Mouse (Mus musculus): ENCODE results near the gene Tnrc6b. TPM values are rescaled to one million over a fixed set of nuclear protein-coding genes. Genes with fewer than 3 reads are reported as not detected.
A peak's percentile ranks its signal among the peaks of the same experiment; 100 is the strongest.

The Tnrc6b gene
- polyA plus RNA-seq, 1 experiment from 2014 or later = 23.2 TPM

DNA sequence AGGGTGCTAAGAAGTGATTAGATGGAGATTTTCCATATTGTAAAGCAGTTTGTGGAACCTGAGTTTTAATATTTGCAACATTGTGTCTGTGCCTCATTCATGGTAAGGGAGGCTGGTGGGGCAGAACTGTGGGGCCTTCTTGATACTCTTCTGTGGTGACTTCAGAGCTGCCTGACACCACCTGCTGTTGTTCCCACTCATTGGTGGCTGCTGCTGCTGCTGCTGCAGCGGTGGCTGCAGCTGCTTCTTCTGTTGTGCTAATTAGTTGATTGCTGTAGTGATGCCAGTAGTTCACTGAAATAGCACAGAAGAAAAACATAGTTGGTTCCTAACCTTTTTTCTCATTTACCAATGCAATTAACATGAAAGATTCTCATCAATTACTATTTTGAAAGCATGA, 111.2 kb downstream of the Tnrc6b start:
- Histone ChIP-seq H3K4me3 (ENCODE audit: low read length) (no peak overlapping the region), H3K27ac (ENCODE audit: low read depth, low read length) (no peak overlapping the region), H3K4me2 (replicated peaks; ENCODE audit: low read depth, low read length) (no peak overlapping the region), H3K4me1 (ENCODE audit: control insufficient read depth, insufficient read depth, low read length) (no peaks in the 10 kb centered on the region), H3K9ac (ENCODE audit: low read depth, low read length) (no peak overlapping the region), H3K27me3 (ENCODE audit: control insufficient read depth, insufficient read depth, low read length) (no peaks in the 10 kb centered on the region), H3K9me3 (ENCODE audit: control insufficient read depth, low read length) (no peaks in the 10 kb centered on the region), H3K36me3 (ENCODE audit: control insufficient read depth, insufficient read depth, low read length) (peaks cover 6% of the 10 kb centered on the region; the same call in 1 of the 2 replicates)
- no peak for ATAC-seq (ENCODE audit: low FRiP score, low TSS enrichment)
- WGBS = 12% methylated on average over 1 of the region's 1 CpGs

DNA sequence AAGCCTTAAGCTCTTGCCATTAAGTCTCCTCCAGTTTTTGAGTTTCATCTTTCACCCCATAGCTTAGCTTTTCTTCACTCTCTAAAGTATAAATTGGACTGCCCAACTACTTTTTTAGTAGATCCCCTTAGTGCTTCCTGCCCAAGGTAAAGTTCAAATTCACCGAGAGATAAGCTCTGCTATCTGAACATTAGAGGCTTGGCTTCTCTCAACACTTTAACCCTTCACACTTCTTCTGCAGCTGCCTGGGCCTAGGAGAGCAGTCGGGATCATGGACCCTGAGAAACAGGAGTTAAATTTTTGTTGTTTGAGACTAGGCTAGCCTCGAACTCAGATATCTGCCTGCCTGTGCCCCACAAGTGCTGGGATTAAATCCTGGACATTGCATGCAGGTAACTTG, 120.1 kb downstream of the Tnrc6b start:
- no peaks in the 10 kb centered on the region for H3K4me1 ChIP-seq (ENCODE audit: control insufficient read depth, insufficient read depth, low read length)
- no peak overlapping the region for H3K9ac ChIP-seq (ENCODE audit: low read depth, low read length)
- no peak for ATAC-seq (ENCODE audit: low FRiP score, low TSS enrichment)
- H3K27me3 ChIP-seq (ENCODE audit: control insufficient read depth, insufficient read depth, low read length) = no peaks in the 10 kb centered on the region
- no peak overlapping the region for H3K4me2 ChIP-seq (replicated peaks; ENCODE audit: low read depth, low read length)
- H3K9me3 ChIP-seq (ENCODE audit: control insufficient read depth, low read length) = no peaks in the 10 kb centered on the region
- H3K27ac ChIP-seq (ENCODE audit: low read depth, low read length) = no peak overlapping the region
- H3K36me3 ChIP-seq (ENCODE audit: control insufficient read depth, insufficient read depth, low read length) = no peaks in the 10 kb centered on the region; the same call in 1 of the 2 replicates
- no peak overlapping the region for H3K4me3 ChIP-seq (ENCODE audit: low read length)
- 81% methylated on average over 3 of the region's 3 CpGs for WGBS

DNA sequence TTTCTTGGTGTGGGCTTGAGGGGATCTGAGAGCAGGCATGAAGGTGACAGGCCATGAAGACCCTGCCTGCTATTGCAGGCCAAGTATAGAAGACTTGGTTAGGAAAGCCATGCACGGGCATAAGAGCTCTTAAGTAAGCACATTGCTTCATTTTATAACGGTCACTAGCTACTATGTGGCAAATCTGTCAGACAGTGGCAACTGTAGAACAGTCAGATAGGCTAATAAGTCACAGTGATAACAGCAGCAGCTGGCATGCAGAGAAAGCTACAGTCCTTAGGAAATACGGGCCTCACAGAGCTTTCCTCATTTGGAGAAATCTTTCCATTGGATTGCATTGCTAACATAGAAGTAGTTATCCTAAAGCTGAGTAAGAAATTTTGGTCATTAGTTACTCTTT, 121.7 kb downstream of the Tnrc6b start:
- Histone ChIP-seq H3K27ac (ENCODE audit: low read depth, low read length) (no peak overlapping the region), H3K9me3 (ENCODE audit: control insufficient read depth, low read length) (no peaks in the 10 kb centered on the region), H3K4me1 (ENCODE audit: control insufficient read depth, insufficient read depth, low read length) (no peaks in the 10 kb centered on the region), H3K27me3 (ENCODE audit: control insufficient read depth, insufficient read depth, low read length) (no peaks in the 10 kb centered on the region), H3K36me3 (ENCODE audit: control insufficient read depth, insufficient read depth, low read length) (no peaks in the 10 kb centered on the region; the same call in 1 of the 2 replicates), H3K9ac (ENCODE audit: low read depth, low read length) (no peak overlapping the region), H3K4me3 (ENCODE audit: low read length) (no peak overlapping the region), H3K4me2 (replicated peaks; ENCODE audit: low read depth, low read length) (no peak overlapping the region)
- no peak for ATAC-seq (ENCODE audit: low FRiP score, low TSS enrichment)
- 73% methylated on average over 3 of the region's 3 CpGs for WGBS

DNA sequence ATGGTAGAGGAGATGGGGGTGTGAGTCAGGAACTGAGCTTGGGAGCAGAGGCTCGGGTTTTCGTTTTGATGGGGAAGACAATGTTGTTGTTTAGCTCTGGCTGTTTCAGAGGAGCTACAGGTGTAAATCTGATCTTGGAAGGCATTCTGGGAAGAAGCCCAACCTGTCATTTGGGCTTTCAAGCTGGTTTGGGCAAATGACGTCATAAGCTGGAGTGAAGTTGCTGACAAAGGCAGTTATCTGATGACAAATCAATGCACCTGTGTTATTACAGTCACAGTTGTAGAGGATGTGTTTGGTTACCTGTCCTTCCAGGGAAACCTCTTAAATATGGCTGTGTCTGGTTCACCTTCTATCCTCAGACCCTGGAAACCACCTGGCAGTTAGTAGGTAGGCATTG, 125.1 kb downstream of the Tnrc6b start:
- 57% methylated on average over 3 of the region's 3 CpGs for WGBS
- Histone ChIP-seq H3K9ac (ENCODE audit: low read depth, low read length) (no peak overlapping the region), H3K36me3 (ENCODE audit: control insufficient read depth, insufficient read depth, low read length) (no peaks in the 10 kb centered on the region; the same call in 1 of the 2 replicates), H3K4me2 (replicated peaks; ENCODE audit: low read depth, low read length) (no peak overlapping the region), H3K27ac (ENCODE audit: low read depth, low read length) (no peak overlapping the region), H3K4me1 (ENCODE audit: control insufficient read depth, insufficient read depth, low read length) (no peaks in the 10 kb centered on the region), H3K9me3 (ENCODE audit: control insufficient read depth, low read length) (no peaks in the 10 kb centered on the region), H3K27me3 (ENCODE audit: control insufficient read depth, insufficient read depth, low read length) (no peaks in the 10 kb centered on the region), H3K4me3 (ENCODE audit: low read length) (no peak overlapping the region)
- ATAC-seq (ENCODE audit: low FRiP score, low TSS enrichment) = no peak

DNA sequence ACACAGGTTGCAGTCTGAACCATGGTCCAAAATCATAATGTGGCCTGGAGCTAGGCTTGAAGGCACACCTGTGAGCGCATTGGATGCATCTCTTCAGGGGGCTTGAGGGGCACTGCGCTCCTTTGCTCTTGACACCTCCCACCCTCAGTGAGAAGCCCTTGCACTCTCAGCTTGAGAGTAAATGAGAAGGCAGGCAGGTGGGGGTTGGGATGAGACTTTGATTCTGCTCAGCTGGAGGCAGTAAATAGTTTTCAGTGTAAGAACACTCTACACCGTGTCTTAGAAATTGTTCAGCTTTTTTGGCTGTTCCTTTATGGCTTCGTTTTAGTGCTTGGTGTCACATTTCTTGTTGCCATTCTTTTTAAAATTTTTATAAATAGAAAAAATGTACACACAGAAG, 127.7 kb downstream of the Tnrc6b start:
- no peaks in the 10 kb centered on the region for H3K4me1 ChIP-seq (ENCODE audit: control insufficient read depth, insufficient read depth, low read length)
- H3K27ac ChIP-seq (ENCODE audit: low read depth, low read length) = no peak overlapping the region
- no peaks in the 10 kb centered on the region for H3K27me3 ChIP-seq (ENCODE audit: control insufficient read depth, insufficient read depth, low read length)
- 50% methylated on average over 4 of the region's 4 CpGs for WGBS
- H3K9me3 ChIP-seq (ENCODE audit: control insufficient read depth, low read length) = no peaks in the 10 kb centered on the region
- H3K4me2 ChIP-seq (replicated peaks; ENCODE audit: low read depth, low read length) = no peak overlapping the region
- no peak overlapping the region for H3K4me3 ChIP-seq (ENCODE audit: low read length)
- no peaks in the 10 kb centered on the region for H3K36me3 ChIP-seq (ENCODE audit: control insufficient read depth, insufficient read depth, low read length)
- no peak for ATAC-seq (ENCODE audit: low FRiP score, low TSS enrichment)
- H3K9ac ChIP-seq (ENCODE audit: low read depth, low read length) = no peak overlapping the region

DNA sequence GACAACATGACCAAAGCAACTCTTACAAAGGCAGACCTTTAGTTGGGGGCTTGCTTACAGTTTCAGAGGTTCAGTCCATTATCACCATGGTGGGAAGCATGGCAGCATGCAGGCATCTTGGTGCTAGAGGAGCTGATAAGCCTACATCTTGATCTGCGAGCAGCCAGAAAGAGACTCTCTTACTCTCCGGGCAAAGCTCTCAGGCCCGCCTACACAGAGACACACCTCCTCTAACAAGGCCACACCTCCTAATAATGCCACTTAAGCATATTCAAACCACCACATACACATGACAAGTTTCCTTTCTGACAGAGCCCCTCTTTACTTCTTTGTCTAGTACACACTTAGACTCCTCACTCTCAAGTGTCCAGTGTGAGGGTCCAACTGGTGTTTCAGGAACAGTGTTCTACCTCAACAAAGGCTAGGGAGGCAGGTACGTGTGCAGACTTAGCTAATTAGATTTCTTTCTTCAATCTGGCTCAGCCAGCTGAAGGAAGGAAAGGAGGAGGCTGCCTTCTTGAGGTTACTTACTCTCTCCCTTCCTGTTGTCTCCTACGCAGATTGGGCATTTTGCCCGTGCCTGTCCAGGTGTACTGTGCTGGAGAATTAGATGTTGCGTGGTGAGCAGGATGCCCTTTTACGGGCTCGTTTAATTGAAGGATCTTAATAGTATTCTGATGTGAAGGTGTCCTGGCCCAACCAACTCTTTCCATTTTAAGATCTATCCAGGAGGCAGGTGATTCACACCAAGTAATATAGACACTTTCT, 128.7 kb downstream of the Tnrc6b start:
- H3K4me3 ChIP-seq (ENCODE audit: low read length) = no peak overlapping the region
- 79% methylated on average over 9 of the region's 9 CpGs for WGBS
- ATAC-seq (ENCODE audit: low FRiP score, low TSS enrichment) = no peak
- H3K4me1 ChIP-seq (ENCODE audit: control insufficient read depth, insufficient read depth, low read length) = no peaks in the 10 kb centered on the region
- H3K27ac ChIP-seq (ENCODE audit: low read depth, low read length) = no peak overlapping the region
- H3K4me2 ChIP-seq (replicated peaks; ENCODE audit: low read depth, low read length) = no peak overlapping the region
- no peaks in the 10 kb centered on the region for H3K9me3 ChIP-seq (ENCODE audit: control insufficient read depth, low read length)
- H3K9ac ChIP-seq (ENCODE audit: low read depth, low read length) = no peak overlapping the region
- no peaks in the 10 kb centered on the region for H3K27me3 ChIP-seq (ENCODE audit: control insufficient read depth, insufficient read depth, low read length)
- H3K36me3 ChIP-seq (ENCODE audit: control insufficient read depth, insufficient read depth, low read length) = no peaks in the 10 kb centered on the region

DNA sequence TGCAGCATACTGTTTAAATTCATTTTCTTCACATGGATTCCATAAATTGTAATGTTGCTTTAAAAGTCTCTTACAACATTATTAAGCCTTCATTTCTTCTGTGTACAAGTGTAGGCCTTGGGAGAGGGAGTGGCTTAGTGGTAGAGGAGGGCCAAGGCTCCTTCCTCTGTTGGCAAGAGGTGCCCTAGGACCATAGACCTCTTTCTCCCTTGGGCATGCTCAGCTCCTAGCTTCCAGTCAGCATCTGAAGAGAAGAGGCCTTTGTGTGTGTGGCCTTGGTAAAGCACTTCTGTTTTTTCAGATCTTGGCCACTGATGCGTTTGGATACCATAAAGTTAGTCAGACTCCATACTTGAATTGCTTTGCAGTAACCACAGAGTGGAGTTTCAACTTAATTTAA, 133.1 kb downstream of the Tnrc6b start:
- H3K36me3 ChIP-seq (ENCODE audit: control insufficient read depth, insufficient read depth, low read length) = no peaks in the 10 kb centered on the region; the same call in 1 of the 2 replicates
- H3K9me3 ChIP-seq (ENCODE audit: control insufficient read depth, low read length) = no peaks in the 10 kb centered on the region
- ATAC-seq (ENCODE audit: low FRiP score, low TSS enrichment) = no peak
- no peak overlapping the region for H3K4me2 ChIP-seq (replicated peaks; ENCODE audit: low read depth, low read length)
- no peak overlapping the region for H3K27ac ChIP-seq (ENCODE audit: low read depth, low read length)
- H3K4me1 ChIP-seq (ENCODE audit: control insufficient read depth, insufficient read depth, low read length) = no peaks in the 10 kb centered on the region
- H3K27me3 ChIP-seq (ENCODE audit: control insufficient read depth, insufficient read depth, low read length) = no peaks in the 10 kb centered on the region
- H3K4me3 ChIP-seq (ENCODE audit: low read length) = no peak overlapping the region
- WGBS = 70% methylated on average over 1 of the region's 1 CpGs
- H3K9ac ChIP-seq (ENCODE audit: low read depth, low read length) = no peak overlapping the region

DNA sequence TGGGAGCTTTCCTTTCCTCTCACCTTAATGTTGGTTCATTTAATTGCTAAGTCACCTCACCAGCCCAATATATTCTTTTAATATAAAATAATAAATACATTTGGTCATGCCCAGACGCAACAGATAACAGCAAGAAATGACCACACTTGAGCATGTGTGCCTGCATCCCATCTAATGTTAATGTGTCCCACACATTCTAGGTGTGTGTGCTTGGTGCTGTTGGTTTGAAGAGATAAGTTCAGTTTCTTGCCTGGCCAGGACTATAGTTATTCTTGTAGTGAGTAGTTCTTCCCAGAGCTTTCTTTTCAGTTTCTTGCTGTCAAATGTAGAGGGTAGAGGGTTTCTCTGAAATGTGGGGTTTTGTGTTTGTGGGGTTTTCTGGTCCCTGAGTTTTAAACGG, 133.8 kb downstream of the Tnrc6b start:
- WGBS = 87% methylated on average over 2 of the region's 2 CpGs
- no peak overlapping the region for H3K4me3 ChIP-seq (ENCODE audit: low read length)
- no peaks in the 10 kb centered on the region for H3K9me3 ChIP-seq (ENCODE audit: control insufficient read depth, low read length)
- no peak overlapping the region for H3K4me2 ChIP-seq (replicated peaks; ENCODE audit: low read depth, low read length)
- no peak overlapping the region for H3K27ac ChIP-seq (ENCODE audit: low read depth, low read length)
- no peak for ATAC-seq (ENCODE audit: low FRiP score, low TSS enrichment)
- H3K9ac ChIP-seq (ENCODE audit: low read depth, low read length) = no peak overlapping the region
- H3K27me3 ChIP-seq (ENCODE audit: control insufficient read depth, insufficient read depth, low read length) = no peaks in the 10 kb centered on the region
- H3K4me1 ChIP-seq (ENCODE audit: control insufficient read depth, insufficient read depth, low read length) = no peaks in the 10 kb centered on the region
- no peaks in the 10 kb centered on the region; the same call in 1 of the 2 replicates for H3K36me3 ChIP-seq (ENCODE audit: control insufficient read depth, insufficient read depth, low read length)

DNA sequence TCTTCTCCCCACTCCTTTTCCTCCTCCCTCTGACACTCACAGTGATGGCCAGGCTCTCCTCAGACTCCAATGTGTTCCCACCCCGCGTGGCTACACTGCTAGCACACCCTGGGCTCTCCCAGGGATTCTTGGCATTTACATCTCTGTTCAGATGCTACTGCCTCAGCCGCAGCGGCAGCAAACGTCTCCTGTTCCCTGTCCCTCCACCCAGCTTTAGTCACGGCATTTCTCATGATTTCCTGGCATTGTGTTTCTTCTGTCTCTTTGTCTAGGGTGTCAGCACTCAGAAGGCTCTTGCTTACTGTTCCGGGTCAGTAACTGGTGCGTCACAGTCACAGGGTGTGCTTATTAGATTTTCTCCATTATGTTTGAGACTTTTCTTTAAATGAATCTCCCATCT, 138.9 kb downstream of the Tnrc6b start:
- no peaks in the 10 kb centered on the region for H3K4me1 ChIP-seq (ENCODE audit: control insufficient read depth, insufficient read depth, low read length)
- no peak for ATAC-seq (ENCODE audit: low FRiP score, low TSS enrichment)
- H3K4me2 ChIP-seq (replicated peaks; ENCODE audit: low read depth, low read length) = no peak overlapping the region
- no peak overlapping the region for H3K9ac ChIP-seq (ENCODE audit: low read depth, low read length)
- H3K27me3 ChIP-seq (ENCODE audit: control insufficient read depth, insufficient read depth, low read length) = no peaks in the 10 kb centered on the region
- WGBS = 53% methylated on average over 8 of the region's 8 CpGs
- no peaks in the 10 kb centered on the region for H3K9me3 ChIP-seq (ENCODE audit: control insufficient read depth, low read length)
- no peaks in the 10 kb centered on the region; the same call in 1 of the 2 replicates for H3K36me3 ChIP-seq (ENCODE audit: control insufficient read depth, insufficient read depth, low read length)
- no peak overlapping the region for H3K4me3 ChIP-seq (ENCODE audit: low read length)
- H3K27ac ChIP-seq (ENCODE audit: low read depth, low read length) = 0 out of 2 replicates have a peak overlapping the region, but pooled peaks have one; percentile 27
